Mouse (Mus musculus) liver, adult 2 months (tissue): ENCODE data around the gene Akap10.

Experiments used
- CTCF ChIP-seq: fragments of 200-500 bp; IDR thresholded peaks from 2 replicates; pipeline ENCODE4 v1.5.1; 2011; ENCODE audit warnings: low read depth, low read length, control low read depth
- POLR2A ChIP-seq: fragments of 200-500 bp; IDR thresholded peaks from 2 replicates; pipeline ENCODE4 v1.6.1; 2011; ENCODE audit warnings: low read length, control low read depth; ENCODE audit not compliant: insufficient read depth; ENCODE audit errors: extremely low read depth

DNA sequence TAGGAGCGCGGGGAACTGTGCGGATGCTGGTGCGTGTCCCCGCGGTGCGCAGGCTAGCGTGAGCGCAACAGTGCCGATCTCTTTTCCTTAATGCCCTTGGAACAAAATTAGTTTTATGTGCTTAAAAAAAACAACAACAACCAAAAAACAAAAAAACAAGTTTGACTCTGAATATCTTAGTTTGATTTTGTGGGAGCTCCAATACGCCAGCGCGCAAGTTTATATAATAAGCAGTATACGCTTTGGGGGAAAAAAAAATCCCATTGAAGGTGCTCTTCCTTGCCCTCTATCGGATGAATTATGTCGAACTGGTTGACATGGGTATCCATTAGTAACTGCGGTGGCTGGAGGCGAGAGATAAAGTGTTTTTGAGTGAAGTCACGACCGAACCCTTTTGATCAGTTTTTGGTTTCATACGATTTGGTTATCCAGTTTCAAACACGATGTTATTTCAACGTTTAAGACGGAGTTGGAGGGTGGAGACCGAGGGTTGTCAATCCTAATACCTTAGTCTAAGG is 27.3 kb upstream of the Akap10 start:
- TF ChIP-seq CTCF (no peak), POLR2A (no peak)
